ENCODE assay signal across 7 mouse cellular contexts in genomic region chr15:51592069-51592435, GRCm38 (mm10).
DNase-seq lines count a peak whose midpoint lies in the region; ATAC-seq and TF ChIP-seq lines count a peak whose summit lies in the region.

No protein-coding gene starts in this region.

- no peaks in the 10 kb centered on the region for H3K36me3 ChIP-seq in hindbrain, embryonic 12.5 days
- no peaks in the 10 kb centered on the region for H3K36me3 ChIP-seq in midbrain, embryonic 14.5 days (ENCODE audit: control insufficient read depth, insufficient read depth, low read length)

- no peak for TF ChIP-seq CTCF in gastrocnemius, adult 2 months (IDR thresholded peaks at IDR 0.05)

- H3K27ac ChIP-seq in gastrocnemius, adult 2 months: peak overlapping the region; percentile 75
- no peak overlapping the region for H3K27ac ChIP-seq in hindbrain, embryonic 12.5 days
- H3K27ac ChIP-seq in midbrain, embryonic 14.5 days (replicated peaks; ENCODE audit: low read depth, low read length): no peak overlapping the region

- ATAC-seq in hindbrain, embryonic 12.5 days (ENCODE audit: low FRiP score): 0 out of 2 replicates have a peak, but pooled peaks have one; percentile 33
- ATAC-seq in midbrain, embryonic 14.5 days (ENCODE audit: low FRiP score, low TSS enrichment): no peak

- intact Hi-C loops in gastrocnemius, adult 2 months (cut with DNase I): no loop called here

- no peaks in the 10 kb centered on the region for H3K9me3 ChIP-seq in hindbrain, embryonic 12.5 days (replicated peaks)
- no peaks in the 10 kb centered on the region for H3K9me3 ChIP-seq in midbrain, embryonic 14.5 days (ENCODE audit: control insufficient read depth, low read length)

- DNase-seq in urinary bladder, postnatal 36 days (ENCODE audit: low spot score in 2 of 2): peak; percentile 10 to 21
- DNase-seq in urinary bladder, adult 2 months (ENCODE audit: low spot score): no peak
- peak; percentile 64 for DNase-seq in gastrocnemius, adult 2 months
- DNase-seq in midbrain, embryonic 14.5 days: peak; percentile 23
- no peak for DNase-seq in thymus, postnatal 4 days
- DNase-seq in spleen, postnatal 36 days (ENCODE audit: low spot score in 2 of 2): no peak

- peaks cover 11% of the 10 kb centered on the region for H3K4me1 ChIP-seq in hindbrain, embryonic 12.5 days
- H3K4me1 ChIP-seq in midbrain, embryonic 14.5 days (ENCODE audit: control insufficient read depth, insufficient read depth, low read length): peaks cover 7% of the 10 kb centered on the region; the same call in 1 of the 2 replicates

- H3K27me3 ChIP-seq in hindbrain, embryonic 12.5 days: no peaks in the 10 kb centered on the region
- H3K27me3 ChIP-seq in midbrain, embryonic 14.5 days (ENCODE audit: control insufficient read depth, insufficient read depth, low read length): no peaks in the 10 kb centered on the region

- H3K4me3 ChIP-seq in gastrocnemius, adult 2 months: peak overlapping the region; percentile 59
- H3K4me3 ChIP-seq in hindbrain, embryonic 12.5 days: no peak overlapping the region
- H3K4me3 ChIP-seq in midbrain, embryonic 14.5 days (replicated peaks; ENCODE audit: low read depth, low read length): no peak overlapping the region

- H3K4me2 ChIP-seq in hindbrain, embryonic 12.5 days (replicated peaks): peak overlapping the region; percentile 29; the same call in 1 of the 2 replicates
- H3K4me2 ChIP-seq in midbrain, embryonic 14.5 days (ENCODE audit: low read length): peak overlapping the region; percentile 15

- no peak overlapping the region for H3K9ac ChIP-seq in hindbrain, embryonic 12.5 days
- no peak overlapping the region for H3K9ac ChIP-seq in midbrain, embryonic 14.5 days (replicated peaks; ENCODE audit: low read length)

- WGBS in hindbrain, embryonic 12.5 days: 38% methylated on average over 9 of the region's 9 CpGs
- WGBS in midbrain, embryonic 14.5 days: 37% methylated on average over 9 of the region's 9 CpGs

Comparison
In these comparisons a context has a peak if more than half of its experiments do, and no peak if none do; other contexts are left out.
1. DNase-seq: peak in urinary bladder, postnatal 36 days (2 of 2), gastrocnemius, adult 2 months (single experiment) and midbrain, embryonic 14.5 days (single experiment); none in urinary bladder, adult 2 months (single experiment), thymus, postnatal 4 days (single experiment) and spleen, postnatal 36 days (0 of 2).